Mouse (Mus musculus): ENCODE measurements around the gene Xrcc6.

Gene Xrcc6

GRCm38 (mm10) chr15:82022535-82023088 lies 35.0 kb downstream of the Xrcc6 start:
- ATAC-seq (ENCODE audit: low TSS enrichment): no peak

- ATAC-seq (ENCODE audit: low TSS enrichment): no peak
Observed at GRCm38 (mm10) chr15:82023965-82024635, 36.5 kb downstream of the Xrcc6 start.

GRCm38 (mm10) chr15:82027276-82027675 lies 39.6 kb downstream of the Xrcc6 start:
- no peak for ATAC-seq (ENCODE audit: low TSS enrichment)

- no peak for ATAC-seq (ENCODE audit: low TSS enrichment)
Observed at GRCm38 (mm10) chr15:82027726-82028125, 40.1 kb downstream of the Xrcc6 start.

- ATAC-seq (ENCODE audit: low TSS enrichment): no peak
Observed at GRCm38 (mm10) chr15:82032386-82032785, 44.8 kb downstream of the Xrcc6 start.

- no peak for ATAC-seq (ENCODE audit: low TSS enrichment)
Observed at GRCm38 (mm10) chr15:82033762-82034161, 46.1 kb downstream of the Xrcc6 start, which contains the start of gene Desi1. Gene Desi1 (minus strand): TSS chr15:82033862.

- no peak for ATAC-seq (ENCODE audit: low TSS enrichment)
Observed at GRCm38 (mm10) chr15:82035904-82036689, 48.5 kb downstream of the Xrcc6 start.

GRCm38 (mm10) chr15:82040650-82041049 lies 53.0 kb downstream of the Xrcc6 start:
- ATAC-seq (ENCODE audit: low TSS enrichment): peak; percentile 76

GRCm38 (mm10) chr15:82044166-82044784 lies 56.6 kb downstream of the Xrcc6 start:
- no peak for ATAC-seq (ENCODE audit: low TSS enrichment)

- 0 out of 2 replicates have a peak, but pooled peaks have one; percentile 17 for ATAC-seq (ENCODE audit: low TSS enrichment)
Observed at GRCm38 (mm10) chr15:82046246-82046891, 58.7 kb downstream of the Xrcc6 start.

GRCm38 (mm10) chr15:82047080-82047883 lies 59.6 kb downstream of the Xrcc6 start, which contains the start of gene Snu13:
Gene Snu13 (minus strand): TSS chr15:82047598.
- peak; percentile 93 for ATAC-seq (ENCODE audit: low TSS enrichment)

- ATAC-seq (ENCODE audit: low TSS enrichment): no peak
Observed at GRCm38 (mm10) chr15:82052544-82052943, 64.9 kb downstream of the Xrcc6 start.

- no peak for ATAC-seq (ENCODE audit: low TSS enrichment)
Observed at GRCm38 (mm10) chr15:82058719-82059201, 71.1 kb downstream of the Xrcc6 start, which contains the start of gene 4930407I10Rik. Gene 4930407I10Rik (plus strand): TSS chr15:82059151.

- no peak for ATAC-seq (ENCODE audit: low TSS enrichment)
Observed at GRCm38 (mm10) chr15:82063909-82064308, 76.3 kb downstream of the Xrcc6 start.

GRCm38 (mm10) chr15:82065511-82065910 lies 77.9 kb downstream of the Xrcc6 start:
- ATAC-seq (ENCODE audit: low TSS enrichment): peak; percentile 76; the same call in 1 of the 2 replicates

- ATAC-seq (ENCODE audit: low TSS enrichment): no peak
Observed at GRCm38 (mm10) chr15:82069898-82070297, 82.3 kb downstream of the Xrcc6 start, which contains the start of gene Mei1. Gene Mei1 (plus strand): TSS chr15:82069996.

GRCm38 (mm10) chr15:82071816-82072469 lies 84.3 kb downstream of the Xrcc6 start:
- peak; percentile 78 for ATAC-seq (ENCODE audit: low TSS enrichment)

- ATAC-seq (ENCODE audit: low TSS enrichment): no peak
Observed at GRCm38 (mm10) chr15:82073490-82073889, 85.9 kb downstream of the Xrcc6 start.

- no peak for ATAC-seq (ENCODE audit: low TSS enrichment)
Observed at GRCm38 (mm10) chr15:82079883-82080282, 92.2 kb downstream of the Xrcc6 start.

- peak; percentile 72 for ATAC-seq (ENCODE audit: low TSS enrichment)
Observed at GRCm38 (mm10) chr15:82081161-82081560, 93.5 kb downstream of the Xrcc6 start.
